Mouse (Mus musculus) lung, postnatal 14 days (tissue): ENCODE measurements around the gene Irf4.

Source experiments
- DNase-seq: peaks from one replicate; pipeline ENCODE4 v3.0.0; 2021

The Irf4 gene

GRCm38 (mm10) chr13:30749021-30749556 lies at the start of gene Irf4:
Gene Irf4, plus strand, starts transcription at chr13:30749226.
- DNase-seq, result peak; percentile 61

- no peak for DNase-seq
Observed at GRCm38 (mm10) chr13:30702695-30703094, 46.3 kb upstream of the Irf4 start.

- no peak for DNase-seq
Observed at GRCm38 (mm10) chr13:30704246-30705095, 44.6 kb upstream of the Irf4 start.

- DNase-seq, result no peak
Observed at GRCm38 (mm10) chr13:30711066-30711465, 38.0 kb upstream of the Irf4 start.

GRCm38 (mm10) chr13:30711711-30712110 lies 37.3 kb upstream of the Irf4 start:
- DNase-seq, result no peak

GRCm38 (mm10) chr13:30712280-30712679 lies 36.7 kb upstream of the Irf4 start:
- DNase-seq, result no peak

GRCm38 (mm10) chr13:30713621-30714020 lies 35.4 kb upstream of the Irf4 start:
- DNase-seq, result no peak

- no peak for DNase-seq
Observed at GRCm38 (mm10) chr13:30714552-30714951, 34.5 kb upstream of the Irf4 start.

GRCm38 (mm10) chr13:30715060-30715459 lies 34.0 kb upstream of the Irf4 start:
- no peak for DNase-seq

GRCm38 (mm10) chr13:30715573-30715972 lies 33.5 kb upstream of the Irf4 start:
- DNase-seq, result no peak

- no peak for DNase-seq
Observed at GRCm38 (mm10) chr13:30716611-30717010, 32.4 kb upstream of the Irf4 start.

GRCm38 (mm10) chr13:30722601-30723000 lies 26.4 kb upstream of the Irf4 start:
- no peak for DNase-seq

GRCm38 (mm10) chr13:30723258-30723657 lies 25.8 kb upstream of the Irf4 start:
- no peak for DNase-seq

- DNase-seq, result no peak
Observed at GRCm38 (mm10) chr13:30723858-30724257, 25.2 kb upstream of the Irf4 start.

GRCm38 (mm10) chr13:30724691-30725271 lies 24.2 kb upstream of the Irf4 start:
- DNase-seq, result no peak

- DNase-seq, result no peak
Observed at GRCm38 (mm10) chr13:30726879-30727278, 22.1 kb upstream of the Irf4 start.

GRCm38 (mm10) chr13:30728155-30728554 lies 20.9 kb upstream of the Irf4 start:
- DNase-seq, result no peak

- DNase-seq, result peak; percentile 32
Observed at GRCm38 (mm10) chr13:30729245-30729644, 19.8 kb upstream of the Irf4 start.

GRCm38 (mm10) chr13:30730104-30730793 lies 18.8 kb upstream of the Irf4 start:
- no peak for DNase-seq

GRCm38 (mm10) chr13:30732709-30733445 lies 16.1 kb upstream of the Irf4 start:
- DNase-seq, result no peak

- DNase-seq, result no peak
Observed at GRCm38 (mm10) chr13:30736721-30737120, 12.3 kb upstream of the Irf4 start.

GRCm38 (mm10) chr13:30737257-30737656 lies 11.8 kb upstream of the Irf4 start:
- no peak for DNase-seq

- DNase-seq, result no peak
Observed at GRCm38 (mm10) chr13:30738310-30738840, 10.7 kb upstream of the Irf4 start.
